Mouse (Mus musculus) frontal cortex, postnatal 36 days (tissue): ENCODE measurements at regions not wholly inside any gene's neighbourhood (a gene's known extent, or its start where the extent isn't known, plus 50 kb on each side); places are given as distances from the start of the nearest gene placed in this dataset.
A peak's percentile ranks its signal among the peaks of the same experiment; 100 is the strongest.

Experiments used
- DNase-seq, 2 experiments: peaks; one replicate each; pipeline ENCODE4 v3.0.0; 2022; ENCODE audit warnings: low spot score in 2 of 2

DNA sequence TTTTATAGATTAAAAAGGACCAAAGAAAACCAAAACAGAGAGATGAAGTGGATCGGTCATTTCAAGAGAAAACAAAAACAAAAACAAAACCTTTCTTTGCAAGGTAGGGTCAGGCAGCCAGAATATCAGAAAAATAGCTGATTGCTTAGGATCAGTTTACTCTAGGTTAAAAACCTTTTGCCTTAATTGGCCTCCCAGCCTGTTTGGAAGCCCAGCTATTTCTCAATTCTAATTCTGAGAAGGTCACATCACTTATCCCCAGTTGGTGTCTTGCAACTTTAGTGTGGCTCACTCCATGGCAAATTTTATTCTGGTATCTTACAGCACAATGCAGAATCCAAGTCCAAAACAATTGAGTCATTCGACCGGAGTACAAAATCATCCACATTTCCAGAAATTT is 70.0 kb downstream of the 1190002N15Rik start:
- DNase-seq = no peak

DNA sequence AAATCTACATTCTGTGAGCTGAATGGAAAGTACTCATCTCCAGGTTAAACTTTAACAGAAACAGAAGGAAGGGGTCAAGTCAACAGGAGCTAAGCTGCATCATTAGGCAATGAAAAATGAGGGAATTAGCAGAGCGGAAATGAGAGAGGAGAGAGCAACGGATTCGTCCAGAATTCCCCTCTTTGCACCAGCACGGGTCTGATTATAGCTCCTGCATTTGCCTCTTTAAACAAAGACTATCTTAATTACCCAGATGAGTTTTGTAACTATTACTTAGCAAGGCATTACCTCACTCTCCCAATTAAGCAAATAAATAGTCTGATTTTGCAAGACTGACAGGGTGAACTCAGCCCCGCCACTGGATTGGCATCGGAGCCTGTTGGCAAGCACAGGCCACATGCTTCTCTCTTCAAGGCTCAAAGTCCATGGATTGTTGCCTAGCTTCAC is 81.8 kb downstream of the 1190002N15Rik start:
- DNase-seq = no peak

DNA sequence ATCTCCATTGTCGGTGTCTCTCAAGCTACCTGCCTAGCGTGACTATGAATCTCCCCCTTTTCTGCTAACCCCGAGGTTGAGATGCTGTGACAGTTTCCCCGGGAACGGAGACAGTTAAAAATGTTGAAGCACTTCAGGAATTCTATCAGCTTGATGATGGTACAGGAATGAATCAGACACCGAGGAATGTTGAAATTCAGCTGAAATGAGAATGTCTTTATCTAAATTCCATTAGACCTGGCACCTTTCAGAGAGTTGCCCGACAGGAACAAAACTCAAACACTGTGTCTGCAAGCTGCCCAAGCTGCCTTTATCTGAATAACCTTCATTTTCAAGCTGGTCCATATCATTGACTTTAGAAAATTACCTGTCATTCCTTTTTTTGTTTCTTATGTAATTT is 82.4 kb downstream of the 1190002N15Rik start:
- no peak for DNase-seq

- no peak for DNase-seq
Observed at GRCm38 (mm10) chr9:94449911-94450310, 88.0 kb downstream of the 1190002N15Rik start.

DNA sequence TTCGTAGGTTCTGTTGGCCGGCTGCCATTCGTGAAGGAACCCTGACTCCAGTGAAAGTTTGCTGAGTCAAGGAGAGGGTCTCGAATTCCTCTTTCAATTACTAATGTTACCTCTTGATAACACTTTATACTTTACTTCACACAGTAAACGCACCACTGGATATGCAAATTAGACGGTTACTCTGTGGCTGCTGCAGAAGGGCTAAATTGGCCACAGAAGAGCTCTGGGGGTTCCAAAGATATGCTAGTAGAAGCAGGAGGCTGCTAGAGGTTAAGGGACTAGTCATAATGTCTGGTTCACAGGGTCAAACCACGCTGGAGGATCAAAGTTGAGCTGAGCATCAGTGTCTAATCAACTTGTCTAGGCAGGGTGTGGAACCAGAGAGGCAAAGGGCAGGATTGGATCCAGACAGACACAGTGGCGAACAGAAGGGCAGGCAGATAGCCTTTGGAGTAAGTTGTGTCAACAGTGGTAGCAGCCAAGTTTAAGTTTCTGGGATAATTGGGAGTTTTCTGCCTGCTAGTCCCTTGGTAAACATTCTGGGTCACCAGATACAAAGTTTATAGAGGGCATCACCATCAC is 91.6 kb downstream of the 1190002N15Rik start:
- DNase-seq = no peak

DNA sequence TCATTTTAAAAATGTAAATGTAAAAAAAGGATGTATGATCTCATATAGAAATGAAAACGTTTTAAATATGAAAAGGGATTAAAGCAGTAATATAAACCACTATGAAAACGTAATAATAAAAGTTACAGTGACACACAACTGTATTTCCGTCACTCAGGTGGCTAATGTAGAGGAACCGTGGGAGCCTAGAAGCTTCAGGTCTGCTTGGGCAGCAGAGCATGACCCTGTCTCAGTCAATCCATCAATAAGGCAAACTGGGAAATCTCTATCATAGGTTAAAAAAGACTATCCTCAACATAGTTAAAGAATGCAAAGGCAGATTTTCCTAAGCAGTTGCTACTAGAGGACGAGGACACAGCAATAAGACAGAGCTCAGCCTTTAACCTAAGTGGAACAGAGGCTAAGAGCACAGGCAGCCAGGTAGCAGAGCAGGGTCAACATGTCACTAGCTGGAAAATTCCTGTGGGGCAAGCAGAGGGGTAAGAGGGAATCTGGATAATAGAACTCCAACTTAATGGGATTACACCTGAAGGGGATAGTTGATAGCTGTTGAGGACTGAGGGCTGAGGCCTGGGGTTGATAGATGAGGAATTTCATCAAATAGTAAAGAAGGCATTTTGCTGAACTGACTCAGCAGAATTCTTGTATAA is 93.6 kb downstream of the 1190002N15Rik start:
- no peak for DNase-seq

- peak in 1 of 2 experiments; percentile 10 for DNase-seq
Observed at GRCm38 (mm10) chr9:94441393-94441792, 96.5 kb downstream of the 1190002N15Rik start.

DNA sequence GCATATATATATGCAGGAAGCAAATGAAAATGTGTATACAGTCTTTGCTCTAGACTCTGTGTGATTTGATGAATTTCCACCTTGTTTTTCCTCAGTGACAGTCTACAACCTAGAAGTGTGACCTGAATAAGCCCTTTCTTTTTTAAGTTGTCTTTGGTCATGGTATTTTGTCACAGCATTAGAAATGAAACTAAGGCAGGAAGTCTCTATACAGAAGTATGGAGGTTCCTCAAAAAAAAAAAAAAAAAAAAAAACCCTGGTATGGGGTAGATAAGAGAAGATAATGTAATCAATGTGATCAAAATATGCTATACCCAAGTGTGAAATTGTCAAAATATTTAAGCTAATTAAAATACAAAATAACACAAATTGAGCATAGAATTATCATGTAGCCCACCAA is 104.4 kb downstream of the 1190002N15Rik start:
- no peak for DNase-seq

GRCm38 (mm10) chr9:94432144-94432747 is 105.6 kb downstream of the 1190002N15Rik start:
- DNase-seq = no peak

DNA sequence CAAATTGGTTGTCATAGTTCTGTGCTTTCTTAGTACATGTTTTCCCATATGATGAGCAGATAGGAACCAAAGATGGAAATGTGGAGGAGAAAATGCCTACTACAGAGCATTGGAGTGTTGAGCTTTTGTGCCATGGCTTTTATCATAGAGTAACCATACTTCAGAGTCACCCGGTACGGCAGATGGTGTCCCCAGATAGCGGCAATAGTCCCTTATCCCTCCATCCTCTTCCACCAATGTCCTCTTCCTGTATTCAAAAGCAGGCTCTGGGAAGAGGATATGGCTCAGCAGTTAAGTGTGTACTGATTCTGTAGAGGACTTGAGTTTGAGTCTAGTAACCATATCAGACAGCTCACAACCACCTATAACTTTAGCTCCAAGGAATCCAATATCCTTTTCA is 106.3 kb downstream of the 1190002N15Rik start:
- DNase-seq = no peak

DNA sequence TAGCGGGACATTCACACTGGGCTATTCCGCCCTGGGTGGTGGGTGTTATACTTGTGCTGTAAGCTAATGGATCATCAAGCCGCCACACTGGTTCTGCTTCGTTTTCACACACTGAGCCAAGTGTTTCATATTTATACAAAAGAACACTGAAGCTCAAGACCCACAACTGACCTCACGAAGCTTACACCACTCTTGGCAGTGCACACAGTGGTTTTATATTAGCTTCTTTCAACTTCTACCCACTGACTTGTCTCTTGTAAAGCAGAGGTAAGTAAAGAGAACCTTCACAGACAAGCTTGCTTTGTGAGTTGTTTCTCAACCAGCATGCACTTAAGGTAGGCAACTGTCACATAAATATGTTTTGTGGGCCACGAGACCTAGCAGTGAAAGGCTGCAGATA is 106.9 kb downstream of the 1190002N15Rik start:
- no peak for DNase-seq

DNA sequence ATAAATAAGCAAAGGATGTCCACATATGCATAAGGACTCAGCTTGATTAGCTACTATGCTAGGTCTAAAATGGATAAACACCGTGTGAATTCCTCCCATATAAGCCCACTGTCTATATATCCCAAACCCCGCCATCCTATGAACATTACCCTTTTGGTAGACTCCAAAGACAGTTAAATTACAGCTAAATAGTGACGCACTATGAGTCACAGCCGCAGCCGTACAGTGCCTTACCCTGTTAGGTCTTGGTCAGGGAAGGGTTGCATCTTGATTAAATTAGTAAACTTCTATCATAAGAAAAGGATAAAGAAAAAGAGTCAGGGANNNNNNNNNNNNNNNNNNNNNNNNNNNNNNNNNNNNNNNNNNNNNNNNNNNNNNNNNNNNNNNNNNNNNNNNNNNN is 111.1 kb downstream of the 1190002N15Rik start:
- no peak for DNase-seq

GRCm38 (mm10) chr9:94425804-94426203 is 112.1 kb downstream of the 1190002N15Rik start:
- DNase-seq = no peak

GRCm38 (mm10) chr9:94424438-94425135 is 113.3 kb downstream of the 1190002N15Rik start:
- DNase-seq = no peak

DNA sequence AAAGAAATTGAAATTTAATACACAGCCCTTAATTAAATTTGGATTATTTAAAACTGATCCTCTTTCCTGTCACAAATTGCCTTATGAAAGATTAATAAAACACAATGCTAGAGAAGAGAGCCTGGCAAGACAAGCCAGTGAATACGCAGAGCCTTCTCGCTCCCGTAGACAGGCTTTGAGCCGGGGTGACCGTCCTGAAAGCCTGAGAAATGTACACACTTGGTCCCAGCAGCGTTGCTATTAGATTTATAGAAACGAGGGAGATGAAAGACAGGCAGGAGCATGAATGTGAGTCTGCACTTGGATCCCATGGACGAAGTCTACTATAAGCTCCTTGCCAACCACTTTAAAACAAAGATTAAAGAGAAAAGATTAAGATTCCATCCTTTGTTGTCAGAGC is 127.3 kb downstream of the 1190002N15Rik start:
- DNase-seq = no peak

DNA sequence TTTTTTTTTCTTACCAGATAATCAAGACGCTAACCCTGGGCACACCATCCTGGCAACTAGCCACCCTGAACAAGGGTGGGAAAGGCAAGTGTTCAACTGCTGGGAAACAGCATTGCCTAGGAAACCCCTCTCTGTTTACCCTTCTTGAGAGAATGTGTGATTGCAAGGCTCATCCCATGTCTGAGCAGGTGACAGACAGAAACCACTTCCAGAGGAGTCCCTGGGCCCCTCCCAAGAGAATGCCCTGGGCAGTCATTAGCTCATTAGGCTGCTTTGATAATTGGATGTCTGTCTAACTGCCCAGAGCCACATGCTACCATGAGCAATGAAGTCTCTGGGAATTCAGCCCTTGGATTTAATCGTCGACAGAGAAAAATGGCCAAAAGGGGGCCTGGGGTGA is 127.8 kb downstream of the 1190002N15Rik start:
- no peak for DNase-seq

DNA sequence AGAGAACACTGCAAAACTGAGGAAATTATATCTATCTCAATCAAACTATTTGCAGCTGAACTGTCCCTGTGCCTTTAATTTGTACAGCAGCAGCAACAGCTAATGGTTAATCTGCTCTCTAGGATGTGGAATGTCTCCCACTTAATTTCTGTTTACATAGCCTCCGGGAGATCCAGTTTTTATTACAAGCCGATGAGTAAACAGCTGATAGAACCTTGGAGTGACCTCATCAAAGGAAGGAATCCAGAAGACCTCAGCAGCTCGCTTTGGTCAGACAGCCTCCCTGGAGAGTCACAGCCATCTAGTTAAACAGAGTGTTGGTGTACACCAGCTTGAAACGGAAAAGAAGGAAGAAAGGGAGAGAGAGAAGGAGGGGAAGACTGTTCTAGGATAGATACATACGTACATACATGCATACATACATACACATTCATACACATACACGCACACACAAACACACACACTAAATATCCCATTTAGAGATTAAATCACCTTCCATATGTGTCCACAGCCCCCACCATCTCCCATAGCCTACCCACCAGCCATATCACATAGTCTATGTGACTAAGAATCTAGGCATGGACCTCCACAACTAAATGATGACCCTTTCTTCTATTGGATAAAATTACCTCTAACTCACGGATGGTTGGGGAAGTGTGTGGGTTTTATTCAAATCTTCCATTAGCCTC is 129.1 kb downstream of the 1190002N15Rik start:
- no peak for DNase-seq

DNA sequence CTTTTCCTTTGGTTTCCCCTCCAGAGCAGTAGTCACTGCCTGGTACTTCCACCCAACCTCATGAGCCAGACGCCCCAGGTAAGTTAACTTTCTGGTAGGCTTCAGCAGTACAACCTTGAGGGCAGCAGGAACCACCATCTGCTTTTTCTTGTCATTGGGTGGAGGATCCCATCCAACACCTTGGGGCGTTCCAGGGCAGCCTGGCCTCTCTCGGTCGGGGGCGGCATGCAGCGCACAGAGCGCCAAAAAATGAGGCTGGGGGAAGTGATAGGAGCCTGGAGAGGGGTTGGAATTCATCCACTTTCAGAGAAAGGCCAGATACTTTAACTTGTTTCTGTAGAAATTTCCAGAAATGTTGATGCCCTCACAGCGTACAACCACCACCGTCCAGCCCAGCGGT is 130.2 kb downstream of the 1190002N15Rik start:
- no peak for DNase-seq

- DNase-seq = no peak
Observed at GRCm38 (mm10) chr9:94404551-94404950, 133.3 kb downstream of the 1190002N15Rik start.

DNA sequence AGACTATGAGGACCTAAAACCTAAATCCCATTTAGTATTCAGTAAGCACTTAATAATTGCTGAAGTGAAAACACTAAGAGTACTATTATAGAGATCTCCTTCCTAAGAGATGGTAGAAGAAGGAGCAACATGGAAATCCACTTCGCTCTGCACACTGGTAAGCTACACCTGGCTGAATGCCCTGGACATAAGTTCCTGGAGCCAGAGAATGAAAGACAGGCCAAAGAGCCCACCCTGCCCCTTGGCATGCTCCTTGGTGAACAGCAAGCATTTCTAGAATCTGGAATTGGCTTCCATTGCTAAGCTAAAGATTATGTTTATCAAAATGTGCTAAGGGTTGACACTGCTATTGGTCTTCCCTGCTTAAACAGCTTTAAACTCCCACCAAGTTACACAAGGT is 137.3 kb downstream of the 1190002N15Rik start:
- DNase-seq = no peak

DNA sequence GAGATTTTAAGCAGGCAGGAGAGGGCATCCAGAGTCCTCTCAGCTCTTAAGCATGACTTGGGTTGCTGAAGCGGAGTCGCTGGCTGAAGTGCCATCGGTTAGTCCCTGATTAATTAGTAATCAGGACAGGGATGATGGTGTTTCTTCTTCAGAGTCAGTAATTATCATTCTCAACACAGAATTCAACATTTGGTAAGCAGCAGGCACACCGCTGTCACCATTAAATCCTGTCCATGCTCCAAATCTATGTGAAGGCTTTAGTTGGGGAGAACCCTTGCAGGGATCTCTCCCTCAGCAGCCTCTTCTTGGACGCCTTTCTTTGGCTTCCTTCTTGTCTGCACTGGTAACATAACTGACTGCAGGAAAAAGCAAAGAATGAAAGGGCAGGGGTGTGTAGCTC is 142.7 kb downstream of the 1190002N15Rik start:
- DNase-seq = no peak

DNA sequence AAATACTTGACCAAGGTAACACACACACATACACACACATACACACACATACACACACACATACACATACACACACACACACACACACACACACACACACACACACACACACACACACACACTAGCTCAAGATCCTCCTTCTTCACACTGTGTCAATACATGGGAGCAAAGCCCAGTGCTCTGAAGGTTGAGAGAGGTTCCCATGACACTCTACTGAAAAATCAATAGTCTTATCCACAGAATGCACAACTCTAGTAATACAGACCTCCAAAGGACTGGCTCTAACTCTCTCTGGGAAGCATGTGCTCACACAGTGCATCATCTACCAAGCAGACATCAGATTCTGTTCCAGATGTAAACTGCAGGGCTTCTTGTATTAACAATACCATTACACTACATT is 151.7 kb downstream of the 1190002N15Rik start:
- DNase-seq = no peak
